Mouse (Mus musculus): ENCODE data around the gene Samd11. TPM values are rescaled to one million over a fixed set of nuclear protein-coding genes. Genes with fewer than 3 reads are reported as not detected.
A peak's percentile ranks its signal among the peaks of the same experiment; 100 is the strongest.

Samd11 gene
- total RNA-seq (2015) (0.04 and 0.34 TPM in 2 replicates), total RNA-seq (2017) (0.49 TPM in 1 of 2 replicates, not detected in the other)

GRCm38 (mm10) chr4:156255078-156255839 lies at the start of gene Samd11:
Gene Samd11, minus strand, starts transcription at chr4:156255657.
- peak; percentile 82 for ATAC-seq (ENCODE audit: poor library complexity, severe bottlenecking)

- ATAC-seq (ENCODE audit: poor library complexity, severe bottlenecking): peak; percentile 33
Measured at GRCm38 (mm10) chr4:156254361-156255077, 938 bp downstream of the Samd11 start.

- ATAC-seq (ENCODE audit: poor library complexity, severe bottlenecking): peak; percentile 23; the same call in 1 of the 2 replicates
Measured at GRCm38 (mm10) chr4:156253043-156253442, 2.4 kb downstream of the Samd11 start.

- peak; percentile 34 for ATAC-seq (ENCODE audit: poor library complexity, severe bottlenecking)
Measured at GRCm38 (mm10) chr4:156252619-156253018, 2.8 kb downstream of the Samd11 start.

- no peak for ATAC-seq (ENCODE audit: poor library complexity, severe bottlenecking)
Measured at GRCm38 (mm10) chr4:156252140-156252539, 3.3 kb downstream of the Samd11 start.

GRCm38 (mm10) chr4:156251081-156251480 lies 4.4 kb downstream of the Samd11 start:
- ATAC-seq (ENCODE audit: poor library complexity, severe bottlenecking): no peak

- ATAC-seq (ENCODE audit: poor library complexity, severe bottlenecking): no peak
Measured at GRCm38 (mm10) chr4:156249567-156249966, 5.9 kb downstream of the Samd11 start.

- peak; percentile 16; the same call in 1 of the 2 replicates for ATAC-seq (ENCODE audit: poor library complexity, severe bottlenecking)
Measured at GRCm38 (mm10) chr4:156236651-156237447, 18.6 kb downstream of the Samd11 start.

- peak; percentile 84 for ATAC-seq (ENCODE audit: poor library complexity, severe bottlenecking)
Measured at GRCm38 (mm10) chr4:156235808-156236533, 19.5 kb downstream of the Samd11 start, which contains the start of gene Noc2l. Gene Noc2l, plus strand, starts transcription at chr4:156236010.

GRCm38 (mm10) chr4:156235360-156235770 lies 20.1 kb downstream of the Samd11 start:
- ATAC-seq (ENCODE audit: poor library complexity, severe bottlenecking): peak; percentile 2

- peak; percentile 37 for ATAC-seq (ENCODE audit: poor library complexity, severe bottlenecking)
Measured at GRCm38 (mm10) chr4:156234701-156235213, 20.7 kb downstream of the Samd11 start, which contains the start of gene Plekhn1. Gene Plekhn1, minus strand, starts transcription at chr4:156234857.

GRCm38 (mm10) chr4:156234021-156234501 lies 21.4 kb downstream of the Samd11 start:
- no peak for ATAC-seq (ENCODE audit: poor library complexity, severe bottlenecking)

GRCm38 (mm10) chr4:156228393-156229024 lies 26.9 kb downstream of the Samd11 start:
- peak; percentile 41 for ATAC-seq (ENCODE audit: poor library complexity, severe bottlenecking)

- ATAC-seq (ENCODE audit: poor library complexity, severe bottlenecking): peak; percentile 29; the same call in 1 of the 2 replicates
Measured at GRCm38 (mm10) chr4:156227752-156228392, 27.6 kb downstream of the Samd11 start.

- ATAC-seq (ENCODE audit: poor library complexity, severe bottlenecking): no peak
Measured at GRCm38 (mm10) chr4:156224276-156224675, 31.2 kb downstream of the Samd11 start.

GRCm38 (mm10) chr4:156219936-156220335 lies 35.5 kb downstream of the Samd11 start:
- no peak for ATAC-seq (ENCODE audit: poor library complexity, severe bottlenecking)

- no peak for ATAC-seq (ENCODE audit: poor library complexity, severe bottlenecking)
Measured at GRCm38 (mm10) chr4:156217838-156218237, 37.6 kb downstream of the Samd11 start.

GRCm38 (mm10) chr4:156217022-156217669 lies 38.3 kb downstream of the Samd11 start:
- no peak for ATAC-seq (ENCODE audit: poor library complexity, severe bottlenecking)
